Mouse (Mus musculus) urinary bladder, postnatal 25 days (tissue): Measurements from ENCODE around the gene Jup.

ENCODE experiments used
- DNase-seq: peaks from one replicate; pipeline ENCODE4 v3.0.0; 2022; ENCODE audit warnings: low spot score

The Jup gene

DNA sequence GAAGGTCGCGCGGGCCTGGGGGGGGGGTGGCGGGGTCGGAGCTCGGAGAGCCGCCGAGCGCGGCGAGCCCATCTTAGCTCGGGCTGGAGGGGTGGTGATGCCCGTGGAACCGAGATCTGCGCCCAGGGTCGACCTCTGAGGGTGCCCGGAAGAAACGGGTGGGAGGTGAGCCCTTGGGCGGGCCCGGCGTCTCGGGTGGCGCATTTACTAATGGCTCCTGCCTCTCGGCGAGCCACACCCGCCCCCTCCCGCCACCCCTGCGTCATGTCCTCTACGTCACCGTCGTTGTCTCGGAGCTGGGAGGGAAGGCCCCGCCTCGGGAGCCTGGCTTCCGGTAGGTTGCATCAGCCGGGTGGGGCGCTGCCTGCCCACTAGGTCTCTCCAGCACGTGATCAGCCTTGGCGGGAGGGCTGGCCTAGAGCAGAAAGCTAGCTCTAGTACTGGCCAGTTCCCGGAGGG lies 77.4 kb downstream of the Jup start:
- peak; percentile 89 for DNase-seq

DNA sequence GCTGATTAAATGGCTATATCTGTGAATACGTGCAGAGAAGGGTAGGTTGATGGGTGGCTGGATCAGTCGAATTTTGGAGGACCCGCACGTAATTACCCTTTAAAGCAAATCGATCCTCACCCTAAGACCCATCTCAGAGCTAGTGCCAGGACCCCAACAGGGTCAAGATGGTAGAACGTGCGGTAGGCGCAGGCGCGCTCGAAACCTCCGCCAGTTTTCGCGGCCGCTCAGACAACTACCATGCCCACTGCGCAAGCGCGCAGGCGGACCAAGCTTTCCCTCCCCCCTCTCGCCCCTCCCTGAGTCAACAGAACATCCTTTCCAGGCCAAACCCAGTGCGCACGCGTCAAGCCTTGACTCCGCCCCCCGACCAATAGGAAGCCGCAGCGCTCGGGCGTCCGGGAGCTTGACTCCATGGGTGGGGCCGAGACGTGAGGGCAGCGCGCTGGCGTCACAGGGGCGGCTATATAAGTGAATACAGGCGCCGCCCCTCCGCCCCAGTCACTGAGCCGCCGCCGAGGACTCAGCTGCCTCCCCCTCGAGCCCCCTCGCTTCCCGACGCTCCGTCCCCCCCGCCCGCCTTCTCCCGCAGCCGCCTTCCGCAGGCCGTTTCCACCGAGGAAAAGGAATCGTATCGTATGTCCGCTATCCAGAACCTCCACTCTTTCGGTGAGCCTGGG lies 77.9 kb downstream of the Jup start, which contains the start of gene Eif1:
Gene Eif1, plus strand, starts transcription at position 394 of the 680 bp plus-strand sequence.
- peak; percentile 100 for DNase-seq
